Mouse (Mus musculus) liver, postnatal 0 days (tissue): ENCODE results near the gene Ugt1a5.

Experiments
- CTCF ChIP-seq: sonication (generic); IDR thresholded peaks from 2 replicates; pipeline ENCODE4 v1.5.1; 2016; ENCODE audit warnings: antibody characterized with exemption, low read depth
- EP300 ChIP-seq: IDR thresholded peaks from 2 replicates; pipeline ENCODE4 v1.6.1; 2016; ENCODE audit warnings: antibody characterized with exemption, low read depth, mild to moderate bottlenecking

GRCm38 (mm10) chr1:88262255-88262654 is 96.4 kb downstream of the Ugt1a5 start:
- no peak for TF ChIP-seq CTCF
- no peak for TF ChIP-seq EP300
